Mouse (Mus musculus): ENCODE results near the gene Gm17657.

DNA sequence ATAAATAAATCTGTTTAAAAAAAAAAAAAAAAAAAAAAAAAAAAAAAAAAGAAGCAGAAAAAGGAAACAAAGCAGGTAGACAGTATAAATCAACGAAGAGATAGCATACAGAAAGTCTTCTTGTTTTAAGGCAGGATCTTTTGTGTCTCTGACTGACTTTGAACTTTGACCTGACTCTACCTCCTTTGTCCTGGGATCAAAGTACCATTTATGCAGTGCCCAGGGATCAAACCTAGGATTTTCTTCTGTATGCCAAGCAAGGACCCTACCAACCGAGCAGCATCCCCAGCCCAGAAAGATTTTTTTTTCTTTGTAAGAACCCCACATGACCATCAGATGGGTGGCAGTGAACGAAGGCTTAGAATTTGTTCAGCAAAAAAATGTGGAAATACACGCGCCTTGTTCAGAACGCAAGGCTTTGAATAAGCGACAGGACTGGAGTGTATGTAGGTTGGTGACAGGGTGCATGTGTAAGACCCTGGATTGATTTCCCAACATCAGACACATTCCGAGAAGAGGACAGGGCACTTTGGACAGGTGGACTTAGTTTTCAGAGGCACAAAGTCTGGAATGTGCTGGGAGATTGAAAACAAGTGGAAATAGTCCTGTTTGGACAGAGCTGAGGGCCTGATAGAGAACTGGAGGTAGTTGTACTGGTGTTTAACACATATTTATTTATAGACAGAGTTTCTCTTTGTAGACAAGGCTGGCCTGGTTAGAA lies 61.0 kb downstream of the Gm17657 start:
- TF ChIP-seq CHD2 (IDR thresholded peaks at IDR 0.05; ENCODE audit: low read depth, low read length): no peak
- no peak for TF ChIP-seq ZC3H11A (IDR thresholded peaks at IDR 0.05; ENCODE audit: borderline replicate concordance, low read depth, low read length)
